In genomic region chr2:100446332-100446731, GRCm38 (mm10) we compare ENCODE assay signal across 15 mouse cellular contexts.
"Had no signal": no experiment of that assay in that cellular context is flagged by ENCODE, and none has a peak within 500 bp of the region (broad histone marks: within the 10 kb centered on the region; RNA-seq: fewer than 3 reads in every experiment).

No protein-coding gene starts in this region.

- H3K36me3 ChIP-seq: neural tube, embryonic 15.5 days; stomach, embryonic 15.5 days had no signal

- H3K4me1 ChIP-seq: neural tube, embryonic 15.5 days; stomach, embryonic 15.5 days had no signal

- H3K4me2 ChIP-seq: neural tube, embryonic 15.5 days; stomach, embryonic 15.5 days had no signal

- H3K9me3 ChIP-seq: neural tube, embryonic 15.5 days; stomach, embryonic 15.5 days had no signal

- H3K9ac ChIP-seq: neural tube, embryonic 15.5 days; stomach, embryonic 15.5 days had no signal

- DNase-seq: retina, postnatal 1 day; right cerebral cortex, adult 18-20 months; right cerebral cortex, postnatal 14 days; right cerebral cortex, postnatal 25 days; right cerebral cortex, postnatal 4 days; spleen, adult 18-20 months; thymus, adult 18-20 months; thymus, adult 2 months; thymus, postnatal 14 days; thymus, postnatal 25 days; thymus, postnatal 36 days; thymus, postnatal 4 days had no signal

- H3K4me3 ChIP-seq: neural tube, embryonic 15.5 days; stomach, embryonic 15.5 days had no signal

- H3K27me3 ChIP-seq: neural tube, embryonic 15.5 days; stomach, embryonic 15.5 days had no signal

- H3K27ac ChIP-seq: neural tube, embryonic 15.5 days; stomach, embryonic 15.5 days; stomach, postnatal 0 days had no signal
